Mouse (Mus musculus): Measurements from ENCODE around the gene Rnf150. TPM values are rescaled to one million over a fixed set of nuclear protein-coding genes. Genes with fewer than 3 reads are reported as not detected.

The Rnf150 gene
- total and polyA plus RNA-seq, 3 experiments = not detected

GRCm38 (mm10) chr8:83037321-83037720 is 174.2 kb downstream of the Rnf150 start:
- no peak for TF ChIP-seq ZNF384 (IDR thresholded peaks at IDR 0.05; ENCODE audit: low read depth, low read length)
- no peaks in the 10 kb centered on the region for H3K79me2 ChIP-seq (ENCODE audit: control insufficient read depth, insufficient read depth, low read length, poor library complexity)
- H3K9ac ChIP-seq (ENCODE audit: control insufficient read depth, low read depth, low read length, poor library complexity, severe bottlenecking) = no peak overlapping the region
- H3K4me1 ChIP-seq (ENCODE audit: control insufficient read depth in 1 of 2, insufficient read depth in 2 of 2, low read length in 2 of 2) = no peaks in the 10 kb centered on the region
- no peak overlapping the region for H3K27ac ChIP-seq (ENCODE audit: control insufficient read depth, low read depth, low read length)
- H3K4me3 ChIP-seq (ENCODE audit: control insufficient read depth in 1 of 2, insufficient read depth in 1 of 2, low read depth in 2 of 2, low read length in 2 of 2) = no peak overlapping the region
- no peaks in the 10 kb centered on the region for H3K36me3 ChIP-seq (ENCODE audit: control insufficient read depth in 1 of 2, insufficient read depth in 2 of 2, low read length in 2 of 2)
- no peaks in the 10 kb centered on the region for H3K9me3 ChIP-seq (replicated peaks; ENCODE audit: insufficient read depth, low read length)
- no peak for DNase-seq (ENCODE audit: low read depth, low spot score)
- H3K27me3 ChIP-seq (ENCODE audit: control insufficient read depth in 1 of 2, insufficient read depth in 2 of 2, low read length in 2 of 2) = no peaks in the 10 kb centered on the region

- H3K9me3 ChIP-seq (replicated peaks; ENCODE audit: insufficient read depth, low read length) = no peaks in the 10 kb centered on the region
- no peak overlapping the region for H3K4me3 ChIP-seq (ENCODE audit: control insufficient read depth in 1 of 2, insufficient read depth in 1 of 2, low read depth in 2 of 2, low read length in 2 of 2)
- no peak overlapping the region for H3K27ac ChIP-seq (ENCODE audit: control insufficient read depth, low read depth, low read length)
- H3K27me3 ChIP-seq (ENCODE audit: control insufficient read depth in 1 of 2, insufficient read depth in 2 of 2, low read length in 2 of 2) = no peaks in the 10 kb centered on the region
- no peaks in the 10 kb centered on the region for H3K79me2 ChIP-seq (ENCODE audit: control insufficient read depth, insufficient read depth, low read length, poor library complexity)
- no peaks in the 10 kb centered on the region for H3K4me1 ChIP-seq (ENCODE audit: control insufficient read depth in 1 of 2, insufficient read depth in 2 of 2, low read length in 2 of 2)
- H3K36me3 ChIP-seq (ENCODE audit: control insufficient read depth in 1 of 2, insufficient read depth in 2 of 2, low read length in 2 of 2) = no peaks in the 10 kb centered on the region
- TF ChIP-seq ZMIZ1 (IDR thresholded peaks at IDR 0.05; ENCODE audit: low read depth, low read length) (no peak), MXI1 (IDR thresholded peaks at IDR 0.05; ENCODE audit: low read depth, low read length) (no peak), GABPA (IDR thresholded peaks at IDR 0.05; ENCODE audit: low read depth, low read length) (no peak), POLR2AphosphoS2 (IDR thresholded peaks at IDR 0.05; ENCODE audit: low read length) (no peak), KAT2A (conservative IDR thresholded peaks at IDR 0.05; ENCODE audit: low read depth, low read length) (no peak), MEF2A (IDR thresholded peaks at IDR 0.05; ENCODE audit: extremely low read depth, insufficient replicate concordance, low read depth, low read length, poor library complexity, severe bottlenecking) (no peak), MAFK (IDR thresholded peaks at IDR 0.05; ENCODE audit: borderline replicate concordance, low read depth, low read length) (no peak), USF1 (IDR thresholded peaks at IDR 0.05; ENCODE audit: low read depth, low read length) (no peak), CTCF (IDR thresholded peaks at IDR 0.05 in 2 of 3, conservative IDR thresholded peaks at IDR 0.05 in 1 of 3; ENCODE audit: control insufficient read depth in 1 of 3, insufficient read depth in 1 of 3, low read depth in 2 of 3, low read length in 3 of 3, poor library complexity in 1 of 3, severe bottlenecking in 1 of 3) (no peak), MYC (IDR thresholded peaks at IDR 0.05; ENCODE audit: low read depth, low read length) (no peak)
- no peak for DNase-seq (ENCODE audit: low read depth, low spot score)
- H3K9ac ChIP-seq (ENCODE audit: control insufficient read depth, low read depth, low read length, poor library complexity, severe bottlenecking) = no peak overlapping the region
Observed at GRCm38 (mm10) chr8:83038575-83038974, 175.4 kb downstream of the Rnf150 start.

GRCm38 (mm10) chr8:83041440-83041839 is 178.3 kb downstream of the Rnf150 start:
- Histone ChIP-seq H3K79me2 (ENCODE audit: control insufficient read depth, insufficient read depth, low read length, poor library complexity) (no peaks in the 10 kb centered on the region), H3K36me3 (ENCODE audit: control insufficient read depth in 1 of 2, insufficient read depth in 2 of 2, low read length in 2 of 2) (no peaks in the 10 kb centered on the region), H3K9ac (ENCODE audit: control insufficient read depth, low read depth, low read length, poor library complexity, severe bottlenecking) (no peak overlapping the region), H3K9me3 (replicated peaks; ENCODE audit: insufficient read depth, low read length) (no peaks in the 10 kb centered on the region), H3K27ac (ENCODE audit: control insufficient read depth, low read depth, low read length) (no peak overlapping the region), H3K4me3 (ENCODE audit: control insufficient read depth in 1 of 2, insufficient read depth in 1 of 2, low read depth in 2 of 2, low read length in 2 of 2) (no peak overlapping the region), H3K27me3 (ENCODE audit: control insufficient read depth in 1 of 2, insufficient read depth in 2 of 2, low read length in 2 of 2) (no peaks in the 10 kb centered on the region), H3K4me1 (ENCODE audit: control insufficient read depth in 1 of 2, insufficient read depth in 2 of 2, low read length in 2 of 2) (no peaks in the 10 kb centered on the region)
- TF ChIP-seq JUND (IDR thresholded peaks at IDR 0.05; ENCODE audit: low read depth, low read length) (no peak), ZKSCAN1 (IDR thresholded peaks at IDR 0.05; ENCODE audit: low read depth, low read length) (no peak)
- no peak for DNase-seq (ENCODE audit: low read depth, low spot score)

Measured in MEL (cell line).